Mouse (Mus musculus): ENCODE measurements around the gene Chrna7. TPM values are rescaled to one million over a fixed set of nuclear protein-coding genes. Genes with fewer than 3 reads are reported as not detected.

Gene Chrna7
- polyA plus RNA-seq, 1 experiment, result 0.05 TPM

DNA sequence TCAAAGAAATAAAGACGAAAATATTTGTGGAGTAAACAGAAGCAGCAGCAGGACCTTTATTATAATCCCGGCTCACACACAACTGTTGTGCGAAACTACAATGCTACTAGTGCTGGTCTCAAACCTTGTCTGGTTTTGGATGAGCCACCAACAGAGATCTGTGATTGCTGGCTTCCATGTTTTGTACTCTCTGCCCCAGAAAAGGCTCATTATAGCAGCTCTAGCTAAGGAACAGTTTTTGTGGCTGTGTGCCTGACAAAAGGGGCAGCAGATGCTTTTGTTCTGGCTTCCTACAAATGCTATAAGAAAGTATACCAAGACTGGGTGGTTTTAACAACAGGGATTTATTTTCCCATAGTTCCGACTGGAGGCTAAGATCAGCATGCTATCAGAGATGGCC is 126.4 kb downstream of the Chrna7 start:
- no peak for TF ChIP-seq POLR2A (IDR thresholded peaks at IDR 0.05; ENCODE audit: control insufficient read depth, extremely low read depth, insufficient read depth, low read length, poor library complexity)
- TF ChIP-seq CTCF (IDR thresholded peaks at IDR 0.05; ENCODE audit: borderline replicate concordance, control insufficient read depth, extremely low read depth, insufficient read depth, low read length, poor library complexity), result no peak
- H3K27me3 ChIP-seq (ENCODE audit: control insufficient read depth, insufficient read depth, low read length), result no peaks in the 10 kb centered on the region
- H3K4me1 ChIP-seq (replicated peaks; ENCODE audit: control insufficient read depth, insufficient read depth, low read length), result no peaks in the 10 kb centered on the region
- no peak overlapping the region for H3K4me3 ChIP-seq (ENCODE audit: control insufficient read depth, insufficient read depth, low read length)
- H3K36me3 ChIP-seq (ENCODE audit: control insufficient read depth, insufficient read depth, low read length), result no peaks in the 10 kb centered on the region
- DNase-seq, result no peak
- H3K27ac ChIP-seq (ENCODE audit: control insufficient read depth, insufficient read depth, low read length), result no peak overlapping the region
- 91% methylated on average over 4 of the region's 4 CpGs for WGBS

DNA sequence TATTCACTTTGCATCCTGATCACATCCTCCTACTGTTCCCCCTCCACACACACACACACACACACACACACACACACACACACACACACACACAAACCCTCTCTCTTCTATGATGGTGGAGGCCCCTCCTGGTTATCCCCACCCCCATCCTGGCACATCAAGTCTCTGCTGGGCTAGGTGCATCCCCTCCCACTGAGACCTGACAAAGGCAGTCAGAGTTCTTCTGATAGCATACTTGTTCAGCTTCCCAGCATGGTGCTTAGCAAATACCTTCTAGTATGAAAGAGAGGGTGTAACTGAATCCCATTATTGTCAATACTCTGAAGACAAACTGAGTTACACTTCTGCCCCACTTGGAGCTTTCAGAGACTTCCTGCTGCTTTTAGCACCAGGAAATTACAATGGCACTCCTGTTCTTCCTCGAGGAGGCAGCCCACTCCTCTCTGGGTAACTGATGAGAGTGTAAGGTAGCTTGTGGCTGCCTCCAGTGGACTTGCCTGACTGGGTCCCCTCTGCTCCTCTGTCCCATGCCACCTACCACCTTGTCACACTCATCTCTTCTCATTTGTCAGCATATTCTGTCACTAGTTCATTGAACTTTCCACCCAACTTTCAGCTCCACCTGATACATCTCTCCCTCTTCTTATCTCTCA is 127.9 kb downstream of the Chrna7 start:
- no peak overlapping the region for H3K27ac ChIP-seq (ENCODE audit: control insufficient read depth, insufficient read depth, low read length)
- no peaks in the 10 kb centered on the region for H3K36me3 ChIP-seq (ENCODE audit: control insufficient read depth, insufficient read depth, low read length)
- H3K4me1 ChIP-seq (replicated peaks; ENCODE audit: control insufficient read depth, insufficient read depth, low read length), result no peaks in the 10 kb centered on the region
- no peak for DNase-seq
- H3K4me3 ChIP-seq (ENCODE audit: control insufficient read depth, insufficient read depth, low read length), result no peak overlapping the region
- no peak for TF ChIP-seq CTCF (IDR thresholded peaks at IDR 0.05; ENCODE audit: borderline replicate concordance, control insufficient read depth, extremely low read depth, insufficient read depth, low read length, poor library complexity)
- no peak for TF ChIP-seq POLR2A (IDR thresholded peaks at IDR 0.05; ENCODE audit: control insufficient read depth, extremely low read depth, insufficient read depth, low read length, poor library complexity)
- H3K27me3 ChIP-seq (ENCODE audit: control insufficient read depth, insufficient read depth, low read length), result no peaks in the 10 kb centered on the region
- WGBS, result 4% methylated on average over 1 of the region's 1 CpGs

DNA sequence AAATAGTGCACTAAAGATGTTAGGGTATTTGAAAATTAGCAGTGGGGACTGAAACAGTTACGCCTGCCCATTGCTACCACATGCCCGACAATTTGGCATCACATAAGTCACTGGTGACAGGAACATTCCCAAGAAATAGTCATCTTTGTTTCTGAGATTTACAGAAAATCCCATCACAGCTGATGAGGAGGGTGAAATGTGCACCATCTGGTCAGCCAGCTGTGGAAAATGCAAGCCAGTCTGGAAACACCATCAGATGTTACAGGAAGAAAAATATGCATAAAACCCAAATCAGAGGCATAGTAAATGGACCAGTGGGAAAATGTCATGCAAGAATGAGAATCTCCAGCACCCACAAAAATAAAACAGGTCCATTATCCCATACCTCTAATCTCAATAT is 151.4 kb downstream of the Chrna7 start:
- H3K4me3 ChIP-seq (ENCODE audit: control insufficient read depth, insufficient read depth, low read length), result no peak overlapping the region
- WGBS, result 92% methylated on average over 2 of the region's 2 CpGs
- H3K27me3 ChIP-seq (ENCODE audit: control insufficient read depth, insufficient read depth, low read length), result no peaks in the 10 kb centered on the region
- DNase-seq, result no peak
- no peak overlapping the region for H3K27ac ChIP-seq (ENCODE audit: control insufficient read depth, insufficient read depth, low read length)
- no peaks in the 10 kb centered on the region for H3K4me1 ChIP-seq (replicated peaks; ENCODE audit: control insufficient read depth, insufficient read depth, low read length)
- TF ChIP-seq POLR2A (IDR thresholded peaks at IDR 0.05; ENCODE audit: control insufficient read depth, extremely low read depth, insufficient read depth, low read length, poor library complexity) (no peak), CTCF (IDR thresholded peaks at IDR 0.05; ENCODE audit: borderline replicate concordance, control insufficient read depth, extremely low read depth, insufficient read depth, low read length, poor library complexity) (no peak)
- H3K36me3 ChIP-seq (ENCODE audit: control insufficient read depth, insufficient read depth, low read length), result no peaks in the 10 kb centered on the region

Other genes starting within 250 kb of the Chrna7 start
- 0.12 TPM in 1 of 2 replicates, not detected in the other for gene Otud7a, start 232.2 kb upstream of the Chrna7 start, polyA plus RNA-seq (2012; rRNA removed)